Mouse (Mus musculus): ENCODE measurements around the gene Rnf150. TPM values are rescaled to one million over a fixed set of nuclear protein-coding genes. Genes with fewer than 3 reads are reported as not detected.

The Rnf150 gene
- polyA plus RNA-seq, 1 experiment from 2014 or later = 1.8 TPM

DNA sequence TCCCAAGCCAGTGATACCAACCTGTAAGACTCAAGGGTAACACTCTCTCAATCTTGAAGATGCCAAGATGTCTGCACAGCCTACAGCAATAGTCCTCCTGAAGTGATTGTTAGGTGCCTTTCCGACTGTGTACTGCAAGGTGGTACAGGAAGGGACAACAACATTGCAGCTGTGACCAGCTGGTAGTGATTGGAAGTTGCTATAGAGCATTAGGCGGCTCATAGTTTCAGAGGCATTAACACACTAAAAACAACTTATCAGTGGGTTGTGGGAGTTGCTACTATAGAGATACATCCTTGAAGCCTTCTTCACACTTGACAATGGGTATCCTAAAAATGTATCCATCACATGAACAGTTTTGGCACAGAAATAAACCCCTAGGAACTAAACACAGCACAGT is 33.6 kb downstream of the Rnf150 start:
- 93% methylated on average over 2 of the region's 2 CpGs for WGBS

DNA sequence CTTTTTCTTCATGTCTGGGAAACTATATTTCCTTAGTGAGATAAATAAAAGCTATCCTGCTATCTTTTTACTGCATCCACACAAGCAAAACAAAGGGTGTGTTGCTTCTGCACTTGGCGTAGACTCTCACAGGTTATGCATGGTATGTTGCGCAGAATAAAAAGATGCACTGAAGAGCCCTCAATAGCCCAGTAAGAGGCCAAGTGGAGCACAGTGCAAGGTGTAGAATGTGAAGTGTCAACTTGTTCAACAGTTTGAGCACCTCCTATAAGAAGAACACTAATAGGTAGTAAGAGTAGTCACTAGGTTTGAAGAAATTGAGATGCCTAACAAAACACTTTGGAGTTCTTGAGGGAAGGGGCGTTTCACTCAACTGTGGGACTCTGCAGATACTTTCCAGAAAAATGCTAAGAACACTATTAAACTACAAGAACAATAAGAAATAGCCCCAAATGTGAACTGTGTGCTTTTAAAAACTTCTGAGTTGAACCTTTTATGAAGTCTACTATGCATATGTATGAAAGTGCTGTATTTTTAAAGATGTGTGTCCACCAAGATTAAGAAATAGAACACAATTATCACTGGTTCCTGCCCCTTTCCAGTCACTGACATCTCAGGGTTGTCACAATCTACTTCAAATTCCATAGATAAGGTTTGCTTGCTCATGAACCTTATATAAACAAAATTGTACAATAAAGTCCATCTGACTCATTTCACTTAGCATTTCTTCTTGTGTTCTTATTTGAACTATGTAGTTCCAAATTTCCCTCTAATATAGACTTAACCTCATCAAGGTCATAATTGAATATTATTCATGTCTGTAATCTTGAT is 34.7 kb downstream of the Rnf150 start:
- H3K4me1 ChIP-seq = no peaks in the 10 kb centered on the region
- no peaks in the 10 kb centered on the region for H3K9me3 ChIP-seq
- no peak overlapping the region for H3K9ac ChIP-seq (replicated peaks)
- 92% methylated on average over 3 of the region's 3 CpGs for WGBS
- no peak overlapping the region for H3K4me2 ChIP-seq (replicated peaks)
- no peak overlapping the region for H3K4me3 ChIP-seq
- no peaks in the 10 kb centered on the region for H3K27me3 ChIP-seq
- no peak overlapping the region for H3K27ac ChIP-seq (replicated peaks)
- ATAC-seq (replicated peaks) = no peak
- H3K36me3 ChIP-seq = no peaks in the 10 kb centered on the region

More for the DNA sequence above, 33.6 kb downstream of the Rnf150 start:
- no peaks in the 10 kb centered on the region for H3K9me3 ChIP-seq
- H3K4me3 ChIP-seq = no peak overlapping the region
- H3K9ac ChIP-seq (replicated peaks) = no peak overlapping the region
- no peak overlapping the region for H3K4me2 ChIP-seq (replicated peaks)
- no peaks in the 10 kb centered on the region for H3K27me3 ChIP-seq
- no peaks in the 10 kb centered on the region for H3K4me1 ChIP-seq
- no peak for ATAC-seq (replicated peaks)
- H3K36me3 ChIP-seq = no peaks in the 10 kb centered on the region
- H3K27ac ChIP-seq (replicated peaks) = no peak overlapping the region

DNA sequence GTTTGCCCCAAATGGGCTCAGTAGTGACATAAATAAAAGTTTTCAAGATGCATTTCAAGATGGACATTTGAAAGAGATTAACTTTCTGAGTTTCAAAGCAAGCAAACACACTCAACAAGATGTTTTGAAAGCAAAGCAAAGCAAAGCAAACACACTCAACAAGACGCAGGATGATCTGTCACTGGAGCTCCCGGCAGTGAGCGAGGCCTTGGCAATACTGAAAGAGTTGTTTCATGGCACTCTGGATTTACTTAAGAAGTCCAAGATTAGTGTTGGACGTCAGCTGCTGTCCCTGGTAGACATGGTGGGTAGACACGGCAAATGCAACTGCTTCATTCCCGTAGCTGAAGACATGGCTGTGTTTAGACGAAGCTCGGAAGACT is 35.3 kb downstream of the Rnf150 start:
- Histone ChIP-seq H3K27ac (replicated peaks) (no peak overlapping the region), H3K4me3 (no peak overlapping the region), H3K9ac (replicated peaks) (no peak overlapping the region), H3K4me1 (no peaks in the 10 kb centered on the region), H3K36me3 (no peaks in the 10 kb centered on the region), H3K27me3 (no peaks in the 10 kb centered on the region), H3K9me3 (no peaks in the 10 kb centered on the region), H3K4me2 (replicated peaks) (no peak overlapping the region)
- WGBS = 92% methylated on average over 8 of the region's 8 CpGs
- ATAC-seq (replicated peaks) = no peak

DNA sequence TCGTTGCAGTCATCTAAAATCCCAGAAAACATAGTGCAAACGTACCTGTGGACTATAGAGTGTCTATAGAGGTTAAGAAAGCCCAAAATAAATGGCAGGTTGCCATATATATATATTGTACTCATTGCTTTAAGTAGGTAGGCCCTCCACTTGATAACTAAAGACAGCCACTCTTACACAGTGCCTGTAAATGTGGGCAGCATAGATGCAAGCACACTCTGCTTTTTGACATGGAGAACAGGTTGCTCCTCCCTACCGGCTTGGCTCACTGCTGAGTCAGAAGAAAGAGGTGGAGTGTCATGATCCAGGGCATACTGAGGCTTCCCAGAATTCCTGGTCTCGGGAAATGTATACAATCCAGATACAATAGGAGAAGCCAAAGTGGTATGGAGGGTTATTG is 37.8 kb downstream of the Rnf150 start:
- H3K27me3 ChIP-seq = no peaks in the 10 kb centered on the region
- no peak overlapping the region for H3K4me2 ChIP-seq (replicated peaks)
- H3K9ac ChIP-seq (replicated peaks) = no peak overlapping the region
- WGBS = 80% methylated on average over 4 of the region's 4 CpGs
- H3K27ac ChIP-seq (replicated peaks) = no peak overlapping the region
- H3K4me3 ChIP-seq = no peak overlapping the region
- peak; percentile 53; the same call in 1 of the 2 replicates for ATAC-seq (replicated peaks)
- no peaks in the 10 kb centered on the region for H3K4me1 ChIP-seq
- H3K9me3 ChIP-seq = no peaks in the 10 kb centered on the region
- H3K36me3 ChIP-seq = no peaks in the 10 kb centered on the region

DNA sequence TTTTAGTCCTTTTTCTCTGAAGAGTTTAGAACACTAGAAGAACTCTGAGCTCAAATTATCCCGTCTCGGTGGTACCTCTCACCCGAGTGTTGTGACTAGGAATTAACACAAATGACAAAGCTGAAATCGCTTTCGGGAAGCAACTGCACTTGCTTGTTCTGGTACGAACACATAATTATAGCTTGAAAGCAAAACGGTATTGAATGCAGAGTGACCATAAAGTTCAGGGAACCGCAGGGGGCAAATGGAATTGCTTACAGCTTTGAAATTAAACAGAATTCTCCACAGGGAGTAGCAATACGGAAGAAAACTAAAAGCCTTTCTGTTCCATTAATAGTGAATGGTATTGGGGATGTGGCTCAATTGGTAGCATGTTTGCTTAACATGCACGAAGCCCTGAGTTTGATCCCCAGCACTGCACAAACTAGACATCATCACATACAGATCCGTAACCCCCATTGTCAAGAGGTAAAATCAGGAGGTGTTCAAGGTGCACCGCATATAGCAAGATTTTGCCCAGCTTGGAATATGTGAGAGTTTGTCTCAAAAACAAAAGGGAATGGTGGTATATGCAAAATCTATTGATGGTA is 38.5 kb downstream of the Rnf150 start:
- H3K27ac ChIP-seq (replicated peaks) = no peak overlapping the region
- H3K36me3 ChIP-seq = no peaks in the 10 kb centered on the region
- no peaks in the 10 kb centered on the region for H3K9me3 ChIP-seq
- ATAC-seq (replicated peaks) = no peak
- no peak overlapping the region for H3K4me2 ChIP-seq (replicated peaks)
- H3K9ac ChIP-seq (replicated peaks) = no peak overlapping the region
- H3K4me1 ChIP-seq = no peaks in the 10 kb centered on the region
- H3K4me3 ChIP-seq = no peak overlapping the region
- no peaks in the 10 kb centered on the region for H3K27me3 ChIP-seq
- 36% methylated on average over 12 of the region's 12 CpGs for WGBS

DNA sequence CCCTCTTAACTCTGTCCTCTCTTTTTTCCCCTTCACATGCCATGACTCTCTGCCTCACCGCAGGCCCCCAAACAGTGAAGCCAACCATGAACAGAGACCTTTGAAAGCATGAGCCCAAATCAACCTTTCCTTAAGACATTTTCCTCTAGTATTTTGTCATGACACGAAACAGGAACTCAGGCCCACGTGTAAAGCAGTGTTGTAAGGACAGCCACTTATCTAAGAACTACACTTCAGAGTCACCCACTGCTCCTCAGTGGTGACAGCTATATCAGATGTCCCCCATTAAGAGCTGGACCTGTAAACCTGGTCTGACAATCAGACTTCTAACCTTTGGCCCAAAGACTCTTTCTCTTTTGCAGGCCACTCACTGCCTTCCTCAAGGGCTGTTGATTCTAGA is 40.3 kb downstream of the Rnf150 start:
- Histone ChIP-seq H3K4me2 (replicated peaks) (no peak overlapping the region), H3K4me1 (no peaks in the 10 kb centered on the region), H3K36me3 (no peaks in the 10 kb centered on the region), H3K9me3 (no peaks in the 10 kb centered on the region), H3K4me3 (no peak overlapping the region), H3K27me3 (no peaks in the 10 kb centered on the region), H3K27ac (replicated peaks) (no peak overlapping the region), H3K9ac (replicated peaks) (no peak overlapping the region)
- 84% methylated on average over 3 of the region's 3 CpGs for WGBS
- ATAC-seq (replicated peaks) = no peak

DNA sequence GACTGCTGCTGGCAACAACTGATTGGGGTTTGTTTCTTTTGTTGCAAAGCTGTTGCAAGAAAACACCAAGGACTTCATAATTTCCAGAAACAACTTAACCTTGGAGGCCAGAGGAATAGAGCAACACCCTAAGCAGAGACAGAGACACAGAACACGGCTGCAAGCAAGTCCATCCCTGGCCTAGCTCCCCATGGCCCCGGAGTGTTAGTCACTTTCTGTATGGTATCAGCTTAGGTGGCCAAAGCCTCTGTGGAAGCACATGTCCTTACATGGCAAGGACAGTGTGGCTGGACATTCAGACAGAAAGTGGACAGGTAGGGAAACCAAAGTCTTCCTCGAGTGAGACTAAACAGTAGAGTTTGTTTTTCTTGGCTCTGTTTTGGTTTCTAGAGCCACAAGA is 44.1 kb downstream of the Rnf150 start:
- no peak overlapping the region for H3K9ac ChIP-seq (replicated peaks)
- no peak overlapping the region for H3K4me3 ChIP-seq
- 82% methylated on average over 3 of the region's 3 CpGs for WGBS
- H3K9me3 ChIP-seq = no peaks in the 10 kb centered on the region
- no peak overlapping the region for H3K4me2 ChIP-seq (replicated peaks)
- no peaks in the 10 kb centered on the region for H3K4me1 ChIP-seq
- H3K27me3 ChIP-seq = no peaks in the 10 kb centered on the region
- H3K27ac ChIP-seq (replicated peaks) = no peak overlapping the region
- ATAC-seq (replicated peaks) = no peak
- no peaks in the 10 kb centered on the region for H3K36me3 ChIP-seq

DNA sequence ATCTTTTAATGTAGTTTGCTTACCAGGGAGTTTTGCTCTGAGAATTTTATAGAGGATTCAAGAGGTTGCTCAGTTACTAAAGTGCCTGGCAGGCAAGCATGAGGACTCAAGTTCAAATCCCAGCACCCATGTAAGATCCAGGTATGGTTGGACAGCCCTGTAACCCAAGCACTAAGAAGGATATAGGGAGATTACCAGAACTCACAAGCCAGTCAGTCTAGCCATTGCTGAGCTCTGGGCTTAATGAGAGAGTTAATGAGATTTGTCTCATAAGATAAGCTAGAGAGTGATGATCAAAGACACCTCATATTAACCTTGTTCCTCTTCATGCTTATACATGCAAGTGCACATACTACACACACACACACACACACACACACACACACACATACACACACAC is 48.3 kb downstream of the Rnf150 start:
- Histone ChIP-seq H3K4me3 (no peak overlapping the region), H3K9ac (replicated peaks) (no peak overlapping the region), H3K27me3 (no peaks in the 10 kb centered on the region), H3K4me2 (replicated peaks) (no peak overlapping the region), H3K27ac (replicated peaks) (no peak overlapping the region), H3K9me3 (no peaks in the 10 kb centered on the region), H3K4me1 (no peaks in the 10 kb centered on the region), H3K36me3 (no peaks in the 10 kb centered on the region)
- no peak for ATAC-seq (replicated peaks)

DNA sequence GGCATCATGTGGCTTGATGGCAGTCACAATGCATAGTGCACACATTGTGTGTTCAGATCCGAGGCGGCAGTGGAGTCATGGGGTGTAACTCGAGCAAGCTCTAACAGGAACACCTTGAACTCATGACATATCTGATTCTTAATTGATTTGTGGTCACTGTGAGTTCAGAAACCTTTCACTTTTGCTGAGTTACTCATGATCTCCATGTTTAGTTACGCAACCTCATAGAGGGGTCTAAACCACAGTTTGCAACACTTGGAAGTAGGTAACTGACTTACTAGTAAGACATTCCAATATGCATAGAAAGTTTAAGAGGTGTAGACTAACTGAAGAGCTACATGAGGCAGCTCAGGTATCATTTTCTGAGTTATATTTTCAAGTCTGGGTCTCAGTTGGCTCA is 49.1 kb downstream of the Rnf150 start:
- H3K9ac ChIP-seq (replicated peaks) = no peak overlapping the region
- no peak for ATAC-seq (replicated peaks)
- H3K9me3 ChIP-seq = no peaks in the 10 kb centered on the region
- no peaks in the 10 kb centered on the region for H3K4me1 ChIP-seq
- WGBS = 83% methylated on average over 4 of the region's 4 CpGs
- no peak overlapping the region for H3K4me3 ChIP-seq
- no peaks in the 10 kb centered on the region for H3K27me3 ChIP-seq
- no peak overlapping the region for H3K4me2 ChIP-seq (replicated peaks)
- H3K36me3 ChIP-seq = no peaks in the 10 kb centered on the region
- H3K27ac ChIP-seq (replicated peaks) = no peak overlapping the region

DNA sequence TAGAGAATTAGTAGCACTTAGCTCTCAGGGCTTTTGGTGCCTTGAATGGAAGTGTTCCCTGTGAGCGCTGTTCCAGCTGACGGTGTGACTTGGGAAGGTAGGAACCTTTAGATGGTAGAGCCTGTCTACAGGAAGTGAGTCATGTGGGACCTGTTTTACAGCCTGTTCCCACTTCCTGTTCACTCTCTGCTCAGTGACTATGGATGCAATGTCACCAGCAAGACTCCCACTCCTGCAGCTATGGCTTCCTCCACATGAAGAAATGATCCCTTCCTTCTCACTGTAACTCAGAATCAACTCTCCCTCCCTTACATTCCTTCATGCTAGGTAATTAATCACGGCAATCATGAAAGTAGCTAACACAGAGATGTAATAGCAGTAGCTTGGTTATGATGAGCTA is 51.4 kb downstream of the Rnf150 start:
- Histone ChIP-seq H3K4me3 (no peak overlapping the region), H3K36me3 (no peaks in the 10 kb centered on the region), H3K27me3 (no peaks in the 10 kb centered on the region), H3K4me1 (no peaks in the 10 kb centered on the region), H3K9me3 (no peaks in the 10 kb centered on the region), H3K4me2 (replicated peaks) (no peak overlapping the region), H3K9ac (replicated peaks) (no peak overlapping the region), H3K27ac (replicated peaks) (no peak overlapping the region)
- ATAC-seq (replicated peaks) = no peak
- 92% methylated on average over 3 of the region's 3 CpGs for WGBS

DNA sequence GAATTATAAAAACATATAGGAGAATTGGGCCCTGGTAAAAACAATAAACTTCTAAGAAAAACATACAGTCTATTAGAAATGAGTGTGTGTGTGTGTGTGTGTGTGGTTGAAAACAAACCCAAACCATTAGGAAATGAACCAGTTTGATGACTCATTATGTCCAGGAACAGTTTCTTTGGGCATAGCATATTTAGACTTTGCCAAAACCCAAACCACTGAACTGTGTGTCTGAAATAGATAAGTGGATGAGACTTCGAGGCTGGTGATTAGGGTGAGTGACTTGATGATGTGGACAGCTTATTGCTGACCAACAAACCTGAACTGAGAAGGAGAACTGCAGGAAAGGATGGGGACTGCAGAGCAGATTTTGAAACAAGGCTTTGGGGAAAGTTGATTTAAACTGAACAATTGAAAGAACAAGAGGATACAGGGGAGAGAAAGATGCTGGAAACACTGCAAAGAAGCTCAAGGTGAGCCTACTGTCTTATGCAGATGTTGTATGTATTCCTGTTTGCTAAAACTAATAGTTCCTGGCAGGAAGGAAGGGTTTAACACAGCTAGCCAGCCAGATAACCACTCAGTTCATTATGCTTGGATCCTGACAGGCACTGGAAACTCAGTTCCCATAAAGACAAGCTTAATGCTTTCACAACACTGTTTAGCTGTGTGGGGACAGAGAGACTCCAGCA is 53.8 kb downstream of the Rnf150 start:
- Histone ChIP-seq H3K36me3 (no peaks in the 10 kb centered on the region), H3K4me3 (no peak overlapping the region)
- WGBS = 72% methylated on average over 1 of the region's 1 CpGs

DNA sequence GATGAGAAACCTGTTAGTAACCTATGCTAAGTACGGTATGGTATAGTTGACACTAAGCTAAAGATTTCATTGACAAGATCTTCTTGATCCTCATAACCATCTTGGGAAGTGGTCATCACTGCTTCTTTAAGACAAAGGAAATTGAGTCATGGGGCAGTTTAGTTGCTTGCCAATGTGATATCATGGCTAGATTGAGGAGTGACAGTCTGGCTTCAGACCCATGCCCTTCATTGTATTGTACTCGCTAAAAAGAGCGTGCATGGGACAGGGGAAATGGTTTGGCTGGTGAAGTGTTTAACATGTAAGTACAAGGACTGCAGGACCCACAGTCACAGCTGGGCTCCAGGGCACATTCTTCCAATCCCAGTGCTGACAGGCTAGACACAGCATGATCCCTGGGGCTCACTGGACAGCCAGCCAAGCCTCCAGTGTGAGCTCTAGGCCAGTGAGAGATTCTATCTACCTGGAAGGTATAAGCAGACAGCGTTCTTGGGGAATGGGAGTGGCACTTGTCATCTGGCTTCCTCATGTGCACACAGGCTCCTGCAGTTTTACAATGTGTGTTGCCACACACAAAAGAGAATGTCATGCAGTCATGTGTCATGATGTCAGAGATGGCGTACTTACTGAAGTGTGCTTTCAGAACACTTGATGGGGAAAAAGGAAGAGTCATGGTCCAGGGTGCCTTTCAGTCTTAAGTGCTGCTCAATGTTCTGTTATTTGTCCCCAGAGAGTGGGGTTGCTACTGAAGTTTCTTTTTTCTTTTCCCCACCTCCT is 54.6 kb downstream of the Rnf150 start:
- H3K27ac ChIP-seq (replicated peaks) = no peak overlapping the region
- no peaks in the 10 kb centered on the region for H3K9me3 ChIP-seq
- WGBS = 64% methylated on average over 5 of the region's 5 CpGs
- H3K36me3 ChIP-seq = no peaks in the 10 kb centered on the region
- no peak overlapping the region for H3K4me2 ChIP-seq (replicated peaks)
- no peak overlapping the region for H3K9ac ChIP-seq (replicated peaks)
- no peaks in the 10 kb centered on the region for H3K4me1 ChIP-seq
- H3K4me3 ChIP-seq = no peak overlapping the region
- no peak for ATAC-seq (replicated peaks)
- H3K27me3 ChIP-seq = no peaks in the 10 kb centered on the region

More for the DNA sequence above, 53.8 kb downstream of the Rnf150 start:
- Histone ChIP-seq H3K27ac (replicated peaks) (no peak overlapping the region), H3K9me3 (no peaks in the 10 kb centered on the region), H3K27me3 (no peaks in the 10 kb centered on the region), H3K9ac (replicated peaks) (no peak overlapping the region), H3K4me2 (replicated peaks) (no peak overlapping the region), H3K4me1 (no peaks in the 10 kb centered on the region)
- no peak for ATAC-seq (replicated peaks)

Data from forebrain, embryonic 15.5 days (tissue).